Mouse (Mus musculus) neural tube, embryonic 12.5 days (tissue): Measurements from ENCODE around the gene Gdf15. TPM values are rescaled to one million over a fixed set of nuclear protein-coding genes. Genes with fewer than 3 reads are reported as not detected.
A peak's percentile ranks its signal among the peaks of the same experiment; 100 is the strongest.

Experiments used
- ATAC-seq: fragments of 200-750 bp; cut with Nextera tagmentation; 2 replicates; pipeline ENCODE4 v1.8.0; 2017; ENCODE audit warnings: low read depth, mild to moderate bottlenecking, moderate TSS enrichment, moderate library complexity; ENCODE audit not compliant: low FRiP score
- H3K27ac ChIP-seq: fragments of 300-500 bp; sonication (generic); 2 replicates; pipeline ENCODE4 v1.5.1; 2016
- H3K27me3 ChIP-seq: fragments of 300-500 bp; sonication (generic); replicated peaks from 2 replicates; pipeline ENCODE4 v1.6.1; 2016; ENCODE audit warnings: mild to moderate bottlenecking
- H3K36me3 ChIP-seq: fragments of 300-500 bp; sonication (generic); 2 replicates; pipeline ENCODE4 v1.6.1; 2016; ENCODE audit warnings: mild to moderate bottlenecking
- H3K4me1 ChIP-seq: fragments of 300-500 bp; sonication (generic); 2 replicates; pipeline ENCODE4 v1.6.1; 2016
- H3K4me2 ChIP-seq: fragments of 300-500 bp; sonication (generic); replicated peaks from 2 replicates; pipeline ENCODE4 v1.6.1; 2016; ENCODE audit warnings: mild to moderate bottlenecking
- H3K4me3 ChIP-seq: fragments of 300-500 bp; sonication (generic); 2 replicates; pipeline ENCODE4 v1.5.1; 2016
- H3K9ac ChIP-seq: fragments of 300-500 bp; sonication (generic); 2 replicates; pipeline ENCODE4 v1.6.1; 2016; ENCODE audit warnings: mild to moderate bottlenecking
- H3K9me3 ChIP-seq: fragments of 300-500 bp; sonication (generic); 2 replicates; pipeline ENCODE4 v1.6.1; 2016; ENCODE audit warnings: mild to moderate bottlenecking
- WGBS: fragments of 180-500 bp; shearing (Covaris S2); methylation state at CpG from one replicate; pipeline ENCODE4 v1.1.7; 2016; 5-methylcytosine and 5-hydroxymethylcytosine counted together
- polyA plus RNA-seq: library from polyadenylated mRNA; unstranded; fragments of >200 nt; fragmentation: Nextera tagmentation; extraction: Ambion mirVana; gene quantifications from 2 replicates; pipeline ENCODE4 v1.2.1, GENCODE M21; 2016

Gene Gdf15
- polyA plus RNA-seq, 1 experiment from 2014 or later, result not detected

DNA sequence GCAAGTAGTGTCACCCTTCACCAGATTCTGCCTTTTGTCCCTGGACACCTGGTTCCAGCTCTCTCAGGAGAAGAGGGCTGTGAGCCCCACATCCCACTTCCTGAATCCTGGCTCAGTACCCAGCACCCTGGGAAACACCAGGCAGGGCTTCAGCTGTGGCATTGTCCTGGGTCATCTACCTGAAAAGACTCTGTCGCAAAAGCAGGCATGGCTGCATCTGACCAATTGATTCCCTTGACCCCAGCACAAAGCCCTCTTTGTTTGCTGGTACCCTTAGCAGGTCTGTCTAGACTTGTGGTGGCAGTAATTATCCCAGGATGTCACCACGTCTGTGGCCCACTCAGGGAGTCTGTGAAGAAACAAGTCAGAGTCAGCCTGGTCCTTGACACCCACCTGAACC is 23.2 kb upstream of the Gdf15 start:
- ATAC-seq, result peak; percentile 4; the same call in 1 of the 2 replicates
- Histone ChIP-seq H3K4me1 (peaks cover 71% of the 10 kb centered on the region), H3K27ac (peak overlapping the region; percentile 92), H3K4me2 (peak overlapping the region; percentile 81), H3K4me3 (no peak overlapping the region), H3K36me3 (peaks cover 40% of the 10 kb centered on the region), H3K27me3 (no peaks in the 10 kb centered on the region), H3K9ac (peak overlapping the region; percentile 33), H3K9me3 (no peaks in the 10 kb centered on the region)
- WGBS, result 9% methylated on average over 2 of the region's 2 CpGs

DNA sequence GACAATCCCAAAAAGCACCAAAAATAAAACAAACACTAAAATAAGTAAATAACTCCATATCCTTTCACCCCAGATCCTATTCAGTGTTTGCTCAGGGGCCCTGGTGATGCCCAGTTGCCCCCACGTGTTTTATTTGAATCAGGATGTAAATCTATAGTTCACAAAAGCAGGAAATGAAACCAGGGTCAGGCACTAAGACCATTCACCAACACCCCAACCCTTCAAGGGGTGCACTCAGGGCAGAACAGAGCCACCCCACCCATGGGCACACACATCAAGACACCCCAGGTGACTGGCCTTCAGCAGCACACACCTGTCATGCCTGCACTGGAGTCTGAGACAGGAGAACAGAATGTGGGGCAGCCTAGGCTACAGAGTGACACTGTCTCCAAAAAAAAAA is 21.9 kb upstream of the Gdf15 start:
- Histone ChIP-seq H3K27ac (no peak overlapping the region), H3K27me3 (no peaks in the 10 kb centered on the region), H3K4me3 (no peak overlapping the region), H3K9me3 (no peaks in the 10 kb centered on the region), H3K4me2 (no peak overlapping the region; the same call in 1 of the 2 replicates), H3K36me3 (peaks cover 47% of the 10 kb centered on the region), H3K4me1 (peaks cover 75% of the 10 kb centered on the region), H3K9ac (no peak overlapping the region)
- WGBS, result 65% methylated on average over 1 of the region's 1 CpGs
- no peak for ATAC-seq

DNA sequence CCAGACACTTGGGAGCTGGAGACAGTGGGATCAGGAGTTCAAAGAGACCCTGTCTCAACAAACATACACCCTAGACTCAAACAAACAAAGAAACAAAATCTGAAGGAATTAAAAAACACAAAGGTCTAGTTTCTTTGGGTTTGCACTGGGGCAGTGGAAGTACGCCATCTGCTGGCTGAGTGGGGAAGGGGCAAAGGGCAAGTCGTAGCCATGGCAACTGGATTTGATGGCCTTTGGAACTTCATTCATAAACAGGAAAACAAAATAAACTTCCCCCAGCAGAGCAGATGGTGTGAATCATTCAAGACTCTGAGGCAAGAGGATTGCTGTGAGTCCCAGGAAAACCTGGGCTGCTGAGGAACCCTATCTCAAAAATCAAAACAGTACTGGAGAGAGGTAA is 21.0 kb upstream of the Gdf15 start:
- Histone ChIP-seq H3K4me3 (no peak overlapping the region), H3K27ac (no peak overlapping the region), H3K9ac (no peak overlapping the region), H3K4me2 (no peak overlapping the region), H3K27me3 (no peaks in the 10 kb centered on the region), H3K36me3 (peaks cover 50% of the 10 kb centered on the region), H3K9me3 (no peaks in the 10 kb centered on the region), H3K4me1 (peaks cover 76% of the 10 kb centered on the region)
- ATAC-seq, result no peak
- WGBS, result 49% methylated on average over 2 of the region's 2 CpGs

GRCm38 (mm10) chr8:70650351-70650750 is 18.1 kb upstream of the Gdf15 start:
- no peak overlapping the region for H3K4me3 ChIP-seq
- no peak overlapping the region for H3K4me2 ChIP-seq
- peaks cover 45% of the 10 kb centered on the region for H3K36me3 ChIP-seq
- ATAC-seq, result no peak
- peak overlapping the region; percentile 17; the same call in 1 of the 2 replicates for H3K27ac ChIP-seq
- no peaks in the 10 kb centered on the region for H3K27me3 ChIP-seq
- no peak overlapping the region for H3K9ac ChIP-seq
- H3K4me1 ChIP-seq, result peaks cover 86% of the 10 kb centered on the region
- WGBS, result 92% methylated on average over 17 of the region's 17 CpGs
- H3K9me3 ChIP-seq, result no peaks in the 10 kb centered on the region

DNA sequence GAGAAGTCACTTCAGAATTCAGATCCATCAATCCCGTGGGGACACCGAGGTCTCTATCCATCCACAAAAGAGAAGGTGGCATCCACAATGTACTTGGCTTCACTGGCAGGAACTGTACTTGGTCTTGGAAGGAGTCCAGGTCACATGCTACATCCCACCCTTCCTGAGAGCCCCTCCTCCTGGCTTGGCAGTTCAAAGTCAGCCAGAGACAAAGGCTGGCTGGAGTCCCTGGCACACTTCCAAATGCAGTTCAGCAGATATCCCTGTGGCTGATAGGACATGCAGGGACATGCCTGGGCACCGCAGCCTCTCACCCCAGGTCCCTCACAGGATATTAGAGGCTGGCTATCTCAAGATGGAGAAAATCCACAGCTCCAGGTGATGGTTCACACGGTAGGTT is 17.1 kb upstream of the Gdf15 start:
- H3K36me3 ChIP-seq, result peaks cover 37% of the 10 kb centered on the region
- 51% methylated on average over 4 of the region's 4 CpGs for WGBS
- no peaks in the 10 kb centered on the region for H3K9me3 ChIP-seq
- H3K4me1 ChIP-seq, result peaks cover 79% of the 10 kb centered on the region
- no peaks in the 10 kb centered on the region for H3K27me3 ChIP-seq
- H3K27ac ChIP-seq, result peak overlapping the region; percentile 39
- ATAC-seq, result peak; percentile 75
- no peak overlapping the region for H3K9ac ChIP-seq
- 0 out of 2 replicates have a peak overlapping the region, but pooled peaks have one; percentile 22 for H3K4me2 ChIP-seq
- no peak overlapping the region for H3K4me3 ChIP-seq

GRCm38 (mm10) chr8:70648921-70649320 is 16.7 kb upstream of the Gdf15 start:
- no peak for ATAC-seq
- 63% methylated on average over 3 of the region's 3 CpGs for WGBS

GRCm38 (mm10) chr8:70648164-70648442 is 15.8 kb upstream of the Gdf15 start:
- 10% methylated on average over 1 of the region's 1 CpGs for WGBS
- Histone ChIP-seq H3K4me1 (peaks cover 73% of the 10 kb centered on the region), H3K4me3 (no peak overlapping the region), H3K27me3 (no peaks in the 10 kb centered on the region), H3K27ac (0 out of 2 replicates have a peak overlapping the region, but pooled peaks have one; percentile 33), H3K9ac (no peak overlapping the region), H3K4me2 (no peak overlapping the region), H3K9me3 (no peaks in the 10 kb centered on the region), H3K36me3 (peaks cover 34% of the 10 kb centered on the region)
- ATAC-seq, result no peak

More at GRCm38 (mm10) chr8:70648921-70649320, 16.7 kb upstream of the Gdf15 start:
- H3K27me3 ChIP-seq, result no peaks in the 10 kb centered on the region
- H3K4me1 ChIP-seq, result peaks cover 75% of the 10 kb centered on the region
- no peak overlapping the region for H3K9ac ChIP-seq
- H3K4me3 ChIP-seq, result no peak overlapping the region
- H3K27ac ChIP-seq, result peak overlapping the region; percentile 28
- peak overlapping the region; percentile 22; the same call in 1 of the 2 replicates for H3K4me2 ChIP-seq
- peaks cover 34% of the 10 kb centered on the region for H3K36me3 ChIP-seq
- H3K9me3 ChIP-seq, result no peaks in the 10 kb centered on the region

DNA sequence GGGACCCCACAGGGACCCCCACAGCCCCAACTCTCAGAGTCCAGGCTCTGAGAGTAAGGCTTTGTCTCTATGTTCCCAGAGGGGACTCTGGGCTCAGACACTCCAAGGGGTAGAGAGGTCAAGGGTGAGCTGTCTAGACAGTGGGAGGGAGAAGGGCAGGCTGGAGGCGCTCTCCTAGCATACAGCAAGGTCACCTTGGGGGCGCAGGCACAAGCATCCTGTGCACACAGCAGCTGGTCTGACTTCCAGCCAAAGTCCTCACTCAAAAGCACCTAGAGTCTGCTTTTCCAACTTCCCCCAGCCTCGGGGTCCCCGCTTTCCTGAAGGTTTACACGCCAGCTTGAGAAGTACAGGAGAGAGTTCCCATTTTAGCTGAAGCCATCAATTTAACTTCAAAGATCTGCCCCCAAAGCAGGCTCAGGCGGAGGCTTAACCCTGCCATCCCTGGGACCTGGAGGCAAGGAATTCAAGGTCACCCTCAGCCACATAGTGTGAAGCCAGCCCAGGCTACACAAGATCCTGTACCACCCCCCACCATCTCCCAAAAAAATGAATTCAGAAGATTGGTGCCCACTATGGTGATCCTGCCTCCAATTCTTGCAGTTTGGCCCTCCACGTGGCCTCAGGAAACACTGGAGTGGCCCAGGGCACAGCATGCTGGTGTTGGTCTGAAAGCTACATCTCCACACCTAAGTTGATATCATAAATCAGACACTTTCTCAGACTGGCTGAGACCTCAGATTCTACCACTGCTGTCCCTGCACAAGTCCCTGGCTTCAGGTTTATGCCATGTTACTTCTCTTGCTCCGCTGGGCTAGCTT is 15.3 kb upstream of the Gdf15 start:
- peak overlapping the region; percentile 33; the same call in 1 of the 2 replicates for H3K9ac ChIP-seq

DNA sequence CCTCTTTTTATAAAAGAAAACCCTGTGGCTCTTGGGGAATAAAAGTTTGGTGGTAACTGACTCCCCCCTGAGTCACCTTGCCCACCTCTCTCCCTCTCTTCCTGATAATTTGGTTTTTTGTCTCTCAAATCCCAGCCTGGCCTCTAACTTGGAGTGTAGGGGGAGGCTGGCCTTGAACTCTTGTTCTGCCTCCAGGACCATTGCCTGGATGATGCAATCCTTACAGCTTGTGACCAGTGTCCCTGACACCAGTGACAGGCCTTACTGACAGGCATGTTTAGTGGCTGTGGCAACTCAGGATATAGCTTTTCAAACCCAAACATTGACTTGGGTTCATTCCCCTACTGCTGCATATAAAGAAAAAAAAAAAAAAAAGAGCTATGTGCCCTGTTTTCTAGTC is 14.5 kb upstream of the Gdf15 start:
- Histone ChIP-seq H3K4me3 (no peak overlapping the region), H3K9ac (peak overlapping the region; percentile 33; the same call in 1 of the 2 replicates), H3K4me2 (no peak overlapping the region), H3K36me3 (peaks cover 23% of the 10 kb centered on the region), H3K27me3 (no peaks in the 10 kb centered on the region), H3K9me3 (no peaks in the 10 kb centered on the region), H3K27ac (0 out of 2 replicates have a peak overlapping the region, but pooled peaks have one; percentile 3), H3K4me1 (peaks cover 62% of the 10 kb centered on the region)
- ATAC-seq, result no peak

More for the DNA sequence above, 15.3 kb upstream of the Gdf15 start:
- H3K4me1 ChIP-seq, result peaks cover 70% of the 10 kb centered on the region
- H3K4me3 ChIP-seq, result no peak overlapping the region
- H3K9me3 ChIP-seq, result no peaks in the 10 kb centered on the region
- H3K4me2 ChIP-seq, result 0 out of 2 replicates have a peak overlapping the region, but pooled peaks have one; percentile 14
- no peak for ATAC-seq
- peak overlapping the region; percentile 50 for H3K27ac ChIP-seq
- WGBS, result 35% methylated on average over 8 of the region's 8 CpGs
- peaks cover 31% of the 10 kb centered on the region for H3K36me3 ChIP-seq
- no peaks in the 10 kb centered on the region for H3K27me3 ChIP-seq

- H3K4me1 ChIP-seq, result peaks cover 62% of the 10 kb centered on the region
- H3K36me3 ChIP-seq, result peaks cover 19% of the 10 kb centered on the region
- H3K27ac ChIP-seq, result peak overlapping the region; percentile 3; the same call in 1 of the 2 replicates
- no peak overlapping the region for H3K4me2 ChIP-seq
- H3K4me3 ChIP-seq, result no peak overlapping the region
- H3K9ac ChIP-seq, result no peak overlapping the region
- no peaks in the 10 kb centered on the region for H3K27me3 ChIP-seq
- WGBS, result 62% methylated on average over 6 of the region's 6 CpGs
- no peak for ATAC-seq
- H3K9me3 ChIP-seq, result no peaks in the 10 kb centered on the region
These were observed 14.1 kb upstream of the Gdf15 start for GRCm38 (mm10) chr8:70646369-70646768.

GRCm38 (mm10) chr8:70645501-70646224 is 13.4 kb upstream of the Gdf15 start:
- Histone ChIP-seq H3K9me3 (no peaks in the 10 kb centered on the region), H3K9ac (no peak overlapping the region), H3K27ac (no peak overlapping the region; the same call in 1 of the 2 replicates), H3K27me3 (no peaks in the 10 kb centered on the region), H3K4me2 (no peak overlapping the region), H3K36me3 (peaks cover 12% of the 10 kb centered on the region), H3K4me3 (no peak overlapping the region), H3K4me1 (peaks cover 55% of the 10 kb centered on the region)
- 55% methylated on average over 17 of the region's 17 CpGs for WGBS
- no peak for ATAC-seq

- Histone ChIP-seq H3K4me3 (no peak overlapping the region), H3K27ac (no peak overlapping the region), H3K36me3 (0 out of 2 replicates have a peak, but pooled peaks cover 3% of the 10 kb centered on the region), H3K9ac (no peak overlapping the region), H3K9me3 (no peaks in the 10 kb centered on the region), H3K4me2 (no peak overlapping the region), H3K27me3 (no peaks in the 10 kb centered on the region), H3K4me1 (peaks cover 39% of the 10 kb centered on the region)
- WGBS, result 88% methylated on average over 2 of the region's 2 CpGs
- ATAC-seq, result no peak
These were observed 11.8 kb upstream of the Gdf15 start for GRCm38 (mm10) chr8:70644065-70644464.
